8 mouse cellular contexts compared by ENCODE assay signal in genomic region chr14:84440903-84441302, GRCm38 (mm10). TPM values are rescaled to one million over a fixed set of nuclear protein-coding genes. Genes with fewer than 3 reads are reported as not detected.
A peak's percentile ranks its signal among the peaks of the same experiment; 100 is the strongest.
DNase-seq lines count a peak whose midpoint lies in the region; ATAC-seq and TF ChIP-seq lines count a peak whose summit lies in the region.

No protein-coding gene starts in this region.

- peak; percentile 47; the same call in 1 of the 2 replicates for TF ChIP-seq CTCF in gastrocnemius, adult 2 months (IDR thresholded peaks at IDR 0.05)
- no peak for TF ChIP-seq CTCF in lung, adult 2 months (IDR thresholded peaks at IDR 0.05; ENCODE audit: insufficient read depth, low read length)
- peak; percentile 66 for TF ChIP-seq CTCF in lung, postnatal 0 days (IDR thresholded peaks at IDR 0.05)

- H3K4me1 ChIP-seq in lung, adult 2 months (ENCODE audit: control insufficient read depth, insufficient read depth, low read length), result no peaks in the 10 kb centered on the region
- H3K4me1 ChIP-seq in lung, postnatal 0 days (ENCODE audit: insufficient read depth, low read depth, low read length), result peaks cover 4% of the 10 kb centered on the region; the same call in 1 of the 2 replicates

- DNase-seq in gastrocnemius, adult 2 months, result peak; percentile 18
- no peak for DNase-seq in gastrocnemius, adult 8-10 months (ENCODE audit: low spot score in 2 of 2)
- DNase-seq in lung, adult 2 months, result peak; percentile 17
- no peak for DNase-seq in lung, postnatal 25 days (ENCODE audit: low spot score)
- DNase-seq in adipocyte (ENCODE audit: low spot score), result peak; percentile 82
- no peak for DNase-seq in lung, postnatal 0 days (ENCODE audit: low spot score)
- DNase-seq in thymus, postnatal 36 days, result no peak

- 20% methylated on average over 2 of the region's 2 CpGs for WGBS in lung, adult 2 months
- WGBS in lung, postnatal 0 days, result 12% methylated on average over 2 of the region's 2 CpGs

- H3K4me2 ChIP-seq in lung, postnatal 0 days (replicated peaks; ENCODE audit: low read depth, low read length), result no peak overlapping the region

- no peaks in the 10 kb centered on the region for H3K27me3 ChIP-seq in lung, postnatal 0 days (replicated peaks; ENCODE audit: insufficient read depth, low read length)

- H3K9ac ChIP-seq in lung, postnatal 0 days (replicated peaks; ENCODE audit: low read depth), result no peak overlapping the region

- intact Hi-C loops in gastrocnemius, adult 2 months (cut with DNase I), result no loop called here

- H3K36me3 ChIP-seq in lung, postnatal 0 days (ENCODE audit: insufficient read depth, low read length), result no peaks in the 10 kb centered on the region

- no peak for TF ChIP-seq EP300 in lung, postnatal 0 days (IDR thresholded peaks at IDR 0.05)

- no peaks in the 10 kb centered on the region for H3K9me3 ChIP-seq in lung, postnatal 0 days (ENCODE audit: low read length)

- no peak overlapping the region for H3K27ac ChIP-seq in gastrocnemius, adult 2 months
- H3K27ac ChIP-seq in lung, postnatal 0 days (ENCODE audit: low read length), result no peak overlapping the region

- no peak for ATAC-seq in lung, postnatal 0 days
- no peak for ATAC-seq in megakaryocyte, adult 5-6 weeks (ENCODE audit: poor library complexity, severe bottlenecking)

- TF ChIP-seq POLR2A in lung, adult 2 months (IDR thresholded peaks at IDR 0.05; ENCODE audit: borderline replicate concordance, extremely low read depth, low read depth, low read length), result no peak

- no peak overlapping the region for H3K4me3 ChIP-seq in gastrocnemius, adult 2 months
- H3K4me3 ChIP-seq in lung, adult 2 months (replicated peaks; ENCODE audit: extremely low read depth, low read depth, low read length), result no peak overlapping the region
- no peak overlapping the region for H3K4me3 ChIP-seq in lung, postnatal 0 days (ENCODE audit: low read depth, low read length)

RNA-seq across cellular contexts. Expression of gene Pcdh17, which starts 2.5 kb away (rescaled TPM):
- total RNA-seq in gastrocnemius, adult 2 months (2021), result under 1 TPM; 0.51 to 0.61 TPM
- under 1 TPM; 0.34 to 0.56 (median 0.42) TPM for total RNA-seq in gastrocnemius, adult 8-10 months (2022)
- polyA plus RNA-seq in lung, adult 2 months (2012; rRNA removed), result 9.1 and 9.3 TPM in 2 replicates
- 16.6 and 24.8 TPM in 2 replicates for polyA plus RNA-seq in lung, postnatal 0 days (2015; fragmentation: Nextera tagmentation; extraction: Ambion mirVana)
- not detected in 2 replicates for total RNA-seq in megakaryocyte, adult 5-6 weeks (2015)
- 0.08 TPM in 1 of 2 replicates, not detected in the other for total RNA-seq in megakaryocyte, adult 5-6 weeks (2017)

Comparison
In these comparisons a context has a peak if more than half of its experiments do, and no peak if none do; other contexts are left out.
1. DNase-seq: peak in gastrocnemius, adult 2 months (single experiment), lung, adult 2 months (single experiment) and adipocyte (single experiment); none in gastrocnemius, adult 8-10 months (0 of 2), lung, postnatal 25 days (single experiment), lung, postnatal 0 days (single experiment) and thymus, postnatal 36 days (0 of 2).